Mouse (Mus musculus) G1E (cell line): ENCODE results near the gene App.

Source experiments
- CTCF ChIP-seq: IDR thresholded peaks from 2 replicates; pipeline ENCODE4 v1.5.1; 2012; ENCODE audit warnings: low read depth, low read length, inconsistent platforms, mixed read lengths
- GATA1 ChIP-seq: IDR thresholded peaks from 2 replicates; pipeline ENCODE4 v1.6.1; 2012; ENCODE audit warnings: borderline replicate concordance, low read length, inconsistent platforms, mixed read lengths
- POLR2AphosphoS5 ChIP-seq: IDR thresholded peaks from 2 replicates; pipeline ENCODE4 v1.6.1; 2012; ENCODE audit warnings: low read depth, low read length, inconsistent platforms; ENCODE audit not compliant: insufficient replicate concordance
- TAL1 ChIP-seq: conservative IDR thresholded peaks from 2 replicates; pipeline ENCODE4 v1.6.1; 2012; ENCODE audit warnings: low read depth, low read length, inconsistent platforms, mixed read lengths

DNA sequence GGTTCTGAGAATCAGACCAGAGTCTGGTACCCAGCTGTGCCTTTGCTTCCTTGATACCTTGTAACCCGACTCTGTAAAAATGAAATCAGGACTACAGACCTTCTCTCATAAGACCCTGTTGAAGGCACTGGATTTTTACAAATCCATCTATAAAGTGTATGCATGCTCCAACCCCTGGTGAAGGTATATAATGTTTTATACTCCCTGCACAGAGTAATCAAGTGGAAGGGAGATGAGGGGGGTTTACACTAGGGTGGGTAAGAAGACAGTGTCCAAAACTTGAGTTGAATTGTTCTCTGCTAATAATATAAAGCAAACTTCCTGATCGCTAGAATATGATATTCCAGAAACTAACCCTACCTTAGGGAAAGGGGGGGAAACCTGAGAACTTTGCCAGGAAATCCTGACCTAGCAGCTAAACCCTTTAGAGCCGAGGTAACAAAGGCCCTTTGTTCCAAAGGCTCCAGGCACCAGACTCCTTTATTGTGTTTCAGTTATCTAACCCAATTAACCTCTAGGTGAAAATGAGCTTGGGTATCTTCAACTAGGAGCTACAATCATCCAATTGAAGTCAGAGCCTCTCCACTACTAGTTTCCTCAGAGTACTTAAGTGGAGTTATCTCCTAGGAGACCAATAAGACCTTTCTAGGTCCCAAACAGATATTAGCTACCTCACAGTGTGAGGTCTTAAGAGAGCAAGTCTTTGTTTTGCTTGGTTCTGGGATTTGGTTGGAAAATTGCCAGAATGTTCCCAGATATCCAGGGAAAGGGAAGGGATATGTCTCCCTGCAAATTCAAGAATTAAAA is 132.2 kb downstream of the App start:
- TF ChIP-seq CTCF: no peak
- no peak for TF ChIP-seq POLR2AphosphoS5
- TF ChIP-seq TAL1: no peak
- no peak for TF ChIP-seq GATA1
